Mouse (Mus musculus) R1 (cell line): ENCODE results near the gene Urod.

Experiments
- DNase-seq: peaks from one replicate; pipeline ENCODE4 v3.0.0-alpha.2; 2018; ENCODE audit warnings: low read depth, low spot score

Gene Urod

DNA sequence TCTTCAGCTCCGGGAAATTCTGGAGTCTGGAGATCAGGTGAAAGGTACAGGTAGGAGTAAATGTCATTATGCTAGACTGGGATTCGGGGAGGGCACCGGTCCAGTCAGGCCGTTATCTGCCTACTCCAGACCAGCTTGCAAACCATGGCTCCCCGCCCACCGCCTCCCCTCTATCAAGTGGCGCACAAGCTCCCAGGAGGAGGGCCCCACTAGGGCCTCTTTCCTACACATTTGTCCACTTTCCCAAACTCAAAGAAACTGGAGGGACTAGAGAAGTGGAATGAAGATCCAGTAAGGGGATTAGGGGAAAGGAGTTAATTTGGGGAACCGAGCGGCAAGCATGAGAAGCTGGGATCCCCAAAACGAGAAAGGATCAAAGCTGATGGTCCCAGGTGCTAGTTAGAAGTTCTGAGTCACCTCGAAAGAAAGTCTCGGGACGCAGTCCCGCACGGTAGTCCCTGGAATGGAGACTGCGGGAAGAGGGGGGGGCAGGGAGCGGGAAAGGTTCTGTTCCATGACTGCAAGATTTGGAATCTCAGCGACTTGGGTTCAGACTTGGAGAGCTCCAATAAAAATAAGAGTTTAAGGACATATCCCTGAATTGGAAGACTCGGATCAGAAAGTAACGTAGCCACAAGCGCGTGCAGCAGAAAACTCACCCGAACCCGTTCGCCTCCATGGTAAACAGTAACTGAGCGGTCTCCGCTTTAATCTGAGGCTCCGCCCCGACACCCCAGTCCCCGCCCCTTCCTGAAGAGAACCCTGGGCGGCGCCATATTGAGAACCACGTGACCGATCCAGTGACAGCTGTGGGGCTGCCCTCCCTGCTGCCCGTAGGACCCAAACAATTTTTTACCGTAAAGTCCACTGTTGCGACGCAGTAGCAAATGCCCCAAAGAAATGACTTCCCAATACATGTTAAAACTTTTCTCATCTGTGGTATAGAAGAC lies at the start of gene Urod:
Urod (minus strand) TSS at position 742 of the 950 bp plus-strand sequence.
- DNase-seq: peak; percentile 96

DNA sequence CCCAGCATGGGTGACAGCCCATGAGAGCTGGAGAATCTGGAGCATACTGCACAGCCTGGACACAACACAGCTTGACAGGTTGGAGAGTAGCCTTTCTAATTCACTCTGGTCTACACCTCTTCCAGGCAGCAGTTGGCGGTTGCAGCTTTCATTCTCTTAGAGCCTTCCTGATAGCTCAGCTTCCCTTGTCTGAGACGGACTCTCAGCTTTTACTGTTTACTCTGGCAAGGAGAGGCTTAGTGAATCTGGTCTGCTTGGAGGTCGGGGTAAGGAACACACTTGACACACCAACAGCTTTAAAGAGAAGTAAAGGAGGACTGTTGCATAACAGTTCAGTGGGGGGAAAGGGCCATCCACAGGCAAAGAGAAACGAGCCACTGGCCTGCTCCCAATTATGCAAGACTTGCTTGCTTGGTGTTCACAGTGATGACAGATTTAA lies 47.1 kb upstream of the Urod start:
- no peak for DNase-seq

DNA sequence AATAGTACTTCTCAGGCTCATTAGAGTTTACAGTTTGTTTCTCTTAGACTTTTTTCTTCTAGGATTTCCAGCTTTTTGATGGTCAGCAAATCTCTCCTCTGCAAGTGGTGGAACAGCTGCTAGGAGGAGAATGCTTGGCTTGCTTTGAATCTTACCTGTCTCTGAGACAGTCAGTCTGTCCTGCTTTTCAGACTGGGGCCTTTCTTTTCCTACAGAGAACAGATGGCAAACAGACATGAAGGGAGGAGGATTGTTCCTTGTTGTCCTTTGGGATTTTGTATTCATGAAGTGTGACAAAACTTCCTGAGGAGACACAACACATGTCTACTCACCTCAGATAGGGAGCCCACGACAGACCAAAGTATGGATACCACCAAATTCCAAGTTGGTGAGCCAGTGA lies 46.6 kb upstream of the Urod start:
- DNase-seq: no peak

DNA sequence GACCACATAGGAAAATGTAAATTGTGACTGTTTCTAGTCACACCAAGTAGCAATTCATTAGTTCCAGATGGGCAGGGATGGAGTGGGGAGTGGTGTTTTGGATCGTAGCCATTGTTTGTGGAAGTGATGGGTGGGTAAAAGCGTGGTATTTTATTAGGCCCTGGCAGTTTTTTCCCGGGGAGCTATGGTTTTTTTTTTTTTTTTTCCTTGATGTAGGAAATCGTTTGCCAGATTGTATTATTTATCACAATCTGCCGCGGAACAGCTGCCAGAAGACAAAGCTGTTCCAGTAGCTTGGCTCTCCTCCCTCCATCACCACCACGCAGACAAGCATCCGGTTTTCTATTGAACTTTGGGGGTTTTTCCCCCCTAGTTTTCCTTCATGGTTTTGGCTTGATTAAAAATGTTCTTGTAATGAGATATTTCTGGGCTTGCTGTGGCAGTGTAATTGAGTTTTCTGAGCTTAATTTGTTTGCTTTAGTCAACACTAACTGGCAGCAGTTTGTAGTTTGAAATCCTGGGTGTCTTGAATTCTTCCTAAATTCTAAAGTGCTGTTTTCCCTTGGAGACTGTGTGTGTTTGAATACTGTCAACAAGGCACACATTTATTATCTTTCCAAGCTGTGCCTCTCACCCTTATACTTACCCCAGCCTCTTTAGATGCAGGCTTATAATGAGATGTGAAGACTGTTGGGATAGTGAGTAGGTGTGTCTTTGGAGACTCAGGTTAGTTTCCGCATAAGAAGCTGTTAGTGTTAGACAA lies 45.9 kb upstream of the Urod start:
- DNase-seq: no peak

DNA sequence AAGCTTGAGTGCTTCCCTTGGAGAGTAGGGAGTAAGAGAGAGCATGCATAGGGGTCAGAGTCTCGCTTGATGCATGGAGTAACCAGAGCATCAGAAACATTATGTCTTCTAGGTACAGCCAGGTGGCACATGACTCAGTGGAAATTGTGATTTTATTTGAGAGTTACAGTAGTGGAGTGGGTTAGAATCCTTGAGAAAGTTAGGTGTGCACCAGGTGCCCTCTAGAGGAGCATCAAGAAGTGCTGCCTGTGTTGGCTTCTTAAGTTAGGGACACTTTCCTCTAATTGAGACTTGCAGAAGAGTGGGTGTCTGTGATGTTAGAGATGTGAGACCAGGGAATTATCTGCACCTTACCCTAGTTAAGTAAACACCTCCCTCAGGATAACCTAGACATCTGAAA lies 36.9 kb upstream of the Urod start:
- DNase-seq: peak; percentile 27

DNA sequence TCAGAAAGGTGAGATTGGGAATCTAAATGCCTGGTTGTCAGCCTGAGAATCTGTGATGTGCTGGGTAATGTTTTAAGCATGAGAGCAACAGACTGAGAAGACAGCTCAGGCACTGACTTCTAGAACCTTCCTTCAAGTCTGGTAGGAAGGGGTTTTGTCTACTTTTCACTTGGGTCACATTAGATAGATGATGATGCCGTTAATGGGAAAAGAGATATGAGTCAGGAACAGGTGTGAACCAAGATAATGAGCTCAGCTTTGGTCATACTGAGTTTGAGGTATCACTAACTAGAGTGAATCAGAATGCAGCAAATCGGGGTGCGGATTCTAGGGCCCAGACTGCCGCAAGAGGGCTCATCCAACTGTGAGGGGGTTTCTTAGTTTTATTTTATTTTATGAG lies 29.3 kb upstream of the Urod start:
- DNase-seq: no peak

DNA sequence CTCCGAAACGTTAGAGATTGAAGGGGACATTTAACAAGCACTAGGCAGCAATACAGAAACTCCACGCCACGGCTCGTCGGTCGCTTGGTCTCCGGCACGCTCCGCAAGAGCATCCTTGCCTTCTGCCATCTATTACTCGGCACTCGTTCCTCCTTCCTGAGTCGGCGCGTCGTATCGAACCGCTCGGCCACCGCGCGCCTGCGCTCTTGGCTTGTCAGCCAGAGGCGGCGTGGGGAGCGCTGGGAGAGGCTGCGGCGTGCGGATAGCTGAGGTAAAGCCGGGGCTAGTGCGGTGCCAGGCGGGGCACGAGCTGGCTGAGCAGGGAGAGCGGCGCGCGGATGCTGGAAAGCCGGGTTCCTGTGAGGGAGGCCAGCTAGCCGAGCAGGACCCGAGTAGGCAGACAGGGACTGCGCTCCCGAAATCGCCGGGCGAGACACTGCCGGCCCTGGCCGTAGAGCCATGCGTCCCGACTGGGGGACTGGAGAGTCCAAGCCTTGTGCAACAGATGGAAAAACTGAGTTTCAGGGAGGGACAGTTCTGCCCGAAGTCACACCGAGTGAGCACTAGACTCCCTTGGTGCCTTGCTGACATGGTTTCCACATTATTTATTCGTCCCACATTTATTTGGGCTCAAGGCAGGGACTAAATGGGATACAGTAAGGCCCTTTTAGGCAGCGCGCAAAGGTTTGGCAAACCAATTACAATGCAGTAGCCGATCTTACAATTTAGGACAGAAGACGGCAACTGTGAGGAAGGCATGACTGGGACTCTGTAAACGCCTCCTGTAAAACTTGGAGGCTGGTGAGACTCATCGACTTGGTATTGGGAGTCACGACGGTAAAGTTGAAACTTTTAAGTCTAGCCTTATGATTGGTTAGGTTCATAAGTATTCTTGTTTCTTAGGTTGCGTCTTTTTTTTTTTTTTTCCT lies 25.3 kb upstream of the Urod start, which contains the start of gene Eif2b3:
Eif2b3 (plus strand) TSS at position 197 of the 929 bp plus-strand sequence.
- DNase-seq: peak; percentile 96

DNA sequence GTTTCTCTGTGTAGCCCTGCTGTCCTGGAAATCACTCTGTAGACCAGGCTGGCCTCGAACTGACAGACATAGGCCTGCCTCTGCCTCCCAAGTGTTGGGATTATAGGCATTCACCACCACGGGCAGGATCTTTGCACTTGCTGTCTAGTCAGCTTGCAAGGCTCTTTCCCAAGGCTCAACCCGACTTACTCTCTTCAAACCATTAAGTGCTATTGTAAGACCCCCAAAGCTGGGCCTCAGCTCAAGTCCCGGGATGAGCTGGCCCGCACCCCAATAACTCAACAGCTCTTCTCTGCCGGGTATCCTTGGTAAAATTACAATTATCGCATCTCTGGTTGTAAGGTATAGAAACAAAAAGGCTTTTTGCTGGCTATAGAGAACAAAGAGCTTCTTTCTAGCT lies 24.1 kb upstream of the Urod start:
- no peak for DNase-seq

DNA sequence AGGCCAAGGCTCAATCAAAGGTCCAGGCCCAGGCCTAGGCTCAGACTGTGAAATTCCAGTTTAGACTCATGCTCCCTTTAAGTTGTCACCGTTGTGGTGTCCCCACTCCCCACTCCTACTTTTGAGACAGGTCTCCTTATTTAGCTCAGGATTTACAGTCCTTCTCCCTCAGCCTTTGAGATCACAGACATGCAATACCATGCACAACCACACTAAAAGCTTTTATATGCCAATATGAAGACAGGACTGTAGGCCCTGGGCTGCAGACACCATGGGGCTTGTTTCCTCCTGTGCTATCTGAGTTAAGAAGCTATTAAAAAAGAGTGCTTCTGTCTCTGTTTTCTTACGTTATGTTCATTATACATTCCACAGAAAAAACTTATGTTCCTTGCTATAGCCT lies 23.5 kb upstream of the Urod start:
- DNase-seq: peak; percentile 55

DNA sequence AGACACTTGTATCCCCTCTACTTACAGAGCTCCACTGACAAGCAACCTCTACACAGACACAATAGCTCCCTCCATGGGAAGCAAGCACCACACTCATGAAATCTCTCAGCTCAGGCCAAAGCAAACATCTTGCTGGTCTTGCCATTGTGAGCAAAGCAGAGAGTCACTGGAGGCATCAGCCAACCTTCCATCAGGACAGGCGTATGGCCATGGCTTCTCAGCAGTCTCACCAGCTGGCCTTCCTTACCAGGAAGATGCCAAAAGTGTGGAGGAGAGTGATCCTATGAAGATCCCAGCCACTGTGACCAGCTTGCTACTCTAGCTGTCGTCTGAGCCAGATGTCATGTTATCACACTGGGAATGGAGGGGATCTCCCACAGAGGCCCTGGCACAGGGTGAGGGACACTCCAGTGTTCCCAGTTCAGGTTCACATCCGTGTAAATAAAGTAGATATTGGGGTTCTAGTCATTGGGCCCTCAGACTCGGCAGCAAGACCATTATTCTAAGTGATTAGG lies 20.7 kb upstream of the Urod start:
- DNase-seq: no peak

DNA sequence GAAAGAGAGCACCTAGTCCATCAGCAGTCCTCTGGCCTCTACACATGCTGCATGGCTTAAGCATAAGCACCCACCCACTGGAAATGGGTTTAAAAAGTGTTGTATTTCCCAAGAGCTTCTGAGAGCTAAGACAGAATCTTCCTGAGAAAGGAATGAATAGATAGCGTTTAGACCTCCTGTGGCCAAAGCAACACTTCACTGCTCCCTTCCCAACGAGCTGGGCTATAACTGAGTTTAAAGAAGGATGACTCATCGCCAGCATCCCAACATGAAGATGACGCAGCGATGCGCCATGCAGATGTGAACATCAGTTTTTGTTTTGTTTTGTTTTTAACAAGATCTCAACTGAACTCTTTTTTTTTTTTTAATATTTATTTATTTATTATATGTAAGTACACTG lies 19.4 kb upstream of the Urod start:
- DNase-seq: peak; percentile 64

DNA sequence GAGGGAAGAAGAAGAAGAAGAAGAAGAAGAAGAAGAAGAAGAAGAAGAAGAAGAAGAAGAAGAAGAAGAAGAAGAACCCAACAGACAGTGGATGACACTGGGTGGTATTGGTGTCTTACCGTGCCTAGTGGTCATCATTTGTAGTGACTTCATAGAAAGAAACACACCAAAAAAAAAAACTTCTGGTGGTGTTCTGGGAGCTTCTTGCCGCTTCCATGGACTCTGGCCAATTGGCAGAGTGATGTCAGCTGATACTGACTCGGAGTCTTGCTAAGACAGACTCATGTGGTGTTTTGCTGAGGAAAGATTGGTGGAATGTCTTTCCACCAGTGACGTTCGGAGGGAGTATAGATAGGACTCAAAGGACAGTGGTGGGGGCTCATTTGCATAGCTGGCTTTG lies 16.0 kb upstream of the Urod start:
- DNase-seq: no peak

DNA sequence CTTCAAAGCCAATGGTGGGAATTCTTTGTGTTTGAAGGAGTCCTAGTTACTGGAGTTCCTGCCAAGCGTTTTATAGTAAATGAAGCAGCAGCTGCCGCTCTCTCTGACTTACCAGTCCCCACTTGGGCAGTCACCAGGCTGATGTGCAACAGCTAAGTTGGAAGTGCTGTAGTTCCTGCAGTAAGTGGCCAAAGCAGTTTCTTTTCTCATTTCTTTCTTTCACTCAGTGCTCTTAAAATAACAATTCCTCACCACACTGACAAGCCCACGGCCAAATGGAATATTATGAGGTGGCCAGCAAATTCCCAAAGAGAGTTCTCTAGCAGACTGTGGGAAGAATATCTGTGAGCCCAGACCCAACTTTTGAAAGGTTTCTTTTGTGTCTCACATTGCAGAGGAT lies 12.8 kb upstream of the Urod start:
- no peak for DNase-seq

DNA sequence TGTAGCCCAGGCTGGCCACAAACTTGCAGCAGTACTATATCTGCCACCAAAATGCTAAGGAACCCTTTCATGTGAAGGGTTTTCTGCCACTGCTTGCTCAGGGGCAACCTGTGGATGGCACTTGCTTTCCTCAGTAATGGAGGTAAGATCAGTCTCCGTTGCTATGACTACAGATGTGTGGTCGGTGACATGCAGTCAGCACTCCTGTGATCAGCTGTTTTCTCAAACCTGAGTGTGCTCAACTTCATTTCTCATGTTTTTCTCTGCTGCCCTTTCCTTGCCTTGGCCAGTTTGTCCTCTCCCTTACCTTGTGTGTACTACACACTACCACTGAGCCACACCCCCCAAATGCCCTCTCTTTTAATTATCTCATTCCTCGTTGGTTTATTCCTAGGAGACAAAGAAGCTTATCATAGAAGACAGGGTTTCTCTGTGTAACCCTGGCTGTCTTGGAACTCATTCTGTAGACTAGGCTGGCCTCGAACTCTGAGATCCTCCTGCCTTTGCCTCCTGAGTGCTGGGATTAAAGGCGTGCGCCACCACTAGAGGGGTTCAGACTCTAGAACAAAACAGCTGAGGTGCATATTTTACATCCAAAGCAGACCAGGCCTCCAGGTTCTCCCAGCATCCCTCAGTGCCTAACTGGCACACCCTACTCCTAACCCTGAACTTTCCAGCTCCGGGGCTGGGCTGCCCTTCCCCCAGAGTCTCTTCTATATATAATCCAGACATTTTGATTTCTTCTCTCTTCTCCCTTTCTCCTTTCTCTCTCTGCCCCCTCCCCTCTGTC lies 11.6 kb upstream of the Urod start:
- peak; percentile 77 for DNase-seq

DNA sequence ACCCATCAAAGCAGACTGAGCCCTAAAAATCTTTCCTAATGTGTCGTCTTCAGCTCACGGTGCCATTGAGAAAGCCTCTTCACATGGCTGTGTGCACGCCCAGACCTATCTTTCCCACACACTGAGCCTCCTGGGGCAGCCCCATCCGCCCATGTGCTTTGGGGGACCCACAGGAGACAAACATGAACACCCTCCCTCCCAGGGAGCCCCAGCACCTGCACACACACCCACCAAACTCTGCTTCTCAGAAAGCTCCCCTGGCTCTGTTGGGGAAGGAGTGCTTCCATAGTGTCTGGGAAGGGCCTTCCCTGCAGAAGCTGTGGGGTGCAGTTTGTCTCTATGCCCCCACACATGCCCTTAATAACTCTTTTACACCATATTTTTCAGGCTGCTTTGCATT lies 10.4 kb upstream of the Urod start:
- DNase-seq: no peak

DNA sequence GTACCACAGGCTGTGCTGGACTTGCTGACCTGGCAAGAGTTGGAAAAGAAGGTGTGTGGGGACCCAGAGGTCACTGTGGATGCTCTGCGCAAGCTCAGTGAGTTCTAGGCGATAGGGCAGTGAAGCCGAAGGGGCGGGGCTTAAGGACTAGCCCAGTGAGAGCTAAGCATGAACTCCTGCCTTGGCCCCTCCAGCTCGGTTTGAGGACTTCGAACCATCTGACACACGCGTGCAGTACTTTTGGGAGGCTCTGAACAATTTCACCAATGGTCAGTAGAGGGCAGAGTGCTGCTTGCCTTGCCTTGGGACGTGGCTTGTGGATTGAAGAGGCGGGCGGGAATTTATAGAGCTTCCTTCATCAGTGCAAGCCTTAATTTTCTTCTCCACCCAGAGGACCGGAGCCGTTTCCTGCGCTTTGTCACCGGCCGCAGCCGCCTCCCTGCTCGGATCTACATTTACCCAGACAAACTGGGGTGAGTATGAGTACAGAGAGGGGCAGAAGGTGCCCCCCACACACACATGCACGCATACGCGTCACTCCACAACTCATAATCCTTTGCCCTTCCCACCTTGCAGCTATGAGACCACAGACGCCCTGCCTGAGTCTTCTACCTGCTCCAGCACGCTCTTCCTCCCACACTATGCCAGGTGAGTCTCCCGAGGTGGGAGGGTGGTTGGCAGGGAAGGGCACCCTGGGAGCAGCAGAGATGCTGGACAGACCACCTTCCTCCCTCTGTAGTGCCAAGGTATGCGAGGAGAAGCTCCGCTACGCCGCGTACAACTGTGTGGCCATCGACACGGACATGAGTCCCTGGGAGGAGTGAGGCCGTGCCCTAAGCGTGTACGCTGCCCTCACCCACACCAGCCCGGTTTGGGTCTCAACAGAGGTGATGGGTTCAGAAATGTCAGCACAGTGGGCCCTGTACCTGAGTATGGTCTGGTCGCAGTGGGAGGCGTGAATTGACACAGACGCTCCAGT lies 8.6 kb upstream of the Urod start:
- peak; percentile 99 for DNase-seq

DNA sequence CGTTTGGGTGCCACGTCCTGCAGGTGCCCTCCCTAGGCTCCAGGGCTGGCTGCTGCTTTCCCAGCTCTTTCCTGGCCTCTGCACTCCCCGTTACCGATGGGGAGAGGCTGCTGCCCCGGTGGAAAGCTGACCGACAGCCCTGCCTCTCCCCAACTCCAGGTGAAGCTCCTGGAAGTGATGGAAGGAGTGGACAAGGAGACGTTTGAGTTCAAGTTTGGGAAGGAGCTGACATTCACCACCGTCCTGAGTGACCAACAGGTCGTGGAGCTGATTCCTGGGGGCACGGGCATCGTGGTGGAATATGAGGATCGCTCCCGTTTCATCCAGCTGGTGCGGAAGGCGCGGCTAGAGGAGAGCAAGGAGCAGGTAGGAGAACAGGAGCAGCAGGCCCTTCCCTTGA lies 7.7 kb upstream of the Urod start:
- no peak for DNase-seq

DNA sequence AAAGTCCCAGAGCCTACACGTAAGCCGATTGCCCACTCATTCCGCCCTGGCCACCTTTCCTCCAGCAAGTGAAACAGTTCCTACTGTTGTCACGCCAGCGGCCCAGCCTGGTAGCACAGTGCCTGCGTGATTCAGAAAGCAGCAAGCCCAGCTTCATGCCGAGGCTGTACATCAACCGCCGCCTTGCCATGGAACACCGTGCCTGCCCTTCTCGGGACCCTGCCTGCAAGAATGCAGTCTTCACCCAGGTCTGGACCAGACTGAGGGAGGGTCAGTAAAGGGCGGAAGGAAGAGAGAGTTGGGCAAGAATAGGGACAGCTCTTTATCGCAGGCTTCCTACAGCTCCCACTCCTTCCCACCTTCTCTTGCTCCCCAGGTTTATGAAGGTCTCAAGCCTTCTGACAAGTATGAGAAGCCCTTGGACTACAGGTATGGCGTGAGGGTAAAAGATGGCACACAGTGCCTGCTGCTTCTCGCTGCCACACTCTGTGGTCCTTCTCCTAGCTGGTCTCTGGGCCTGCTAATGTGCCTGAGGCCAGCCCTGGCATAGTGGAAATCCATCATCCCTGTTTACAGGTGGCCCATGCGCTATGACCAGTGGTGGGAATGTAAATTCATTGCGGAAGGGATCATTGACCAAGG lies 5.4 kb upstream of the Urod start:
- DNase-seq: no peak

DNA sequence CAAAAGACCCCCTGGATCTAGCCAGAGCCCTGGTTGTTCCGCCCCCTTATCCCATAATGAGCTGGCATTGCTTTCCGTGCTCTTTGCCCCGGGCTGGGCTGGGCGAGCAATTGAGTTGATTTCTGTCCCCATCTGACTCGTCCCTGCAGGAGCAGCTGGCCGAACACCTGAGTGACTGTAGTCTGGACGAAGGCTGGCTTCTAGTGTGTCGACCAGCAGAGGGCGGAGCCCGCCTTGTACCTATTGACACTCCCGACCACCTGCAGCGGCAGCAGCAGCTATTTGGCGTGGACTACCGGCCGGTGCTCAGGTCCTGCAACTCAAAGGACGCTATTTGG lies 1.6 kb upstream of the Urod start:
- peak; percentile 81 for DNase-seq
